Mouse (Mus musculus): Measurements from ENCODE around the gene Slc6a1.
"Not testable (repeated sequence)": the region's sequence is repeated elsewhere in the genome, so short reads cannot be mapped to it uniquely, and the experiment has no call there.

The Slc6a1 gene

DNA sequence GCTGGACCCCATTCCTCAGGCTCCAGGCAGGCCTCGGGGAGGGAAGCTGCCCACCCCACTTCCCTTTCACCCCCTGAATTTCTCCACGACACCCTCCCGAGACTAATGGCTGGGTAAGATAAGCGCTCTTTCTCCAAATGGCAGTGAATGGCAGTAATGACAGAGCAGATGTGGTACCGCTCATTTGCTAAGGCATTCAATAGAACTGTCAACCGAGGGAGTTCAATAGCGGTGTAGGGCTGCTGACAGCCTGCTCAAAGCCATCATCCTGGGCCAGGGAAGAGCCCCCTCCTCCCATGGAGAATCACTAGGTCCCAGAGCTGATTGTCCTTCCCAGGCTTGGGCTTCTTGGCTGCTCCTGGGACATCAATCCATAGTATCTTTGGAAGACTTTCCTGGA, 6.7 kb downstream of the Slc6a1 start:
- no peak for DNase-seq (ENCODE audit: low read depth in 2 of 2, low spot score in 2 of 2)

DNA sequence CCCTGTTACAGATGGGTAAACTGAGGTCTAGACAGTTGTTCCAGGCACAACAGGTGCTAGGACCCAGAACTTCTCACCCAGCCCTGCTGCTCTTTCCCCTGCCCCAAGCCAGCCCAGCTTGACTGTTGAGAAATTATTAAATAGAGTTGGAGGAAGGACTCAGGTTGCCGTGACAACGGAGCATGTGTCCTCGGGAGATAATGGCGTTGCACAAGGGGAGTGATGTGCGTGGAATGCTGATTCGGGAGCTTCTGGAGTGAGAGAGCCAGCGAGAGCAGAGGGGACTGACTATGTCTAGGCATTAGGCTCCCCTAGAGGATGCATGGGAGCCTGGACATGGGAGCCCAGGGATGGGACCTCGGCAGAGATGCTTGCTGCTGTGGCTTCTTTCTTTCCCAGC, 7.7 kb downstream of the Slc6a1 start:
- no peak for DNase-seq (ENCODE audit: low read depth in 2 of 2, low spot score in 2 of 2)

DNA sequence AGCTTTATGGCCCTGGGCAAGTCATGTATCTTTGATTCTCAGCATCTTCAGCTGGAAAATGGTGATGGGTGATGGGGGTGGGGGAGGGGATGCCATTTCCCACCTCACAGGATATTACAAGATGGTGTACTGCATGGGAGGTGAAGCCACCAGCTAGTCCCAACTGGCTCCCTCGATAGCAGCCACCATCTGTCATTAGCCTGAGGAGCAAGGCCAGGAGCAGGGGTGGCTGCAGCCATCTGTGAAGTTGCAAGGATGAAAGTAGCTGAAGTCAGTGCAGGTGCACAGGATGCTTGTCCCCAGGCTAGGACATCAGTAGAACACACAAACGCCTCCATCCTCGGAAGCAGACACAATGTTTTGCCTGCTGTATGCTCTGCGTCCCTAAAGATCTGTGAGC, 8.5 kb downstream of the Slc6a1 start:
- DNase-seq (ENCODE audit: low read depth in 2 of 2, low spot score in 2 of 2): no peak

DNA sequence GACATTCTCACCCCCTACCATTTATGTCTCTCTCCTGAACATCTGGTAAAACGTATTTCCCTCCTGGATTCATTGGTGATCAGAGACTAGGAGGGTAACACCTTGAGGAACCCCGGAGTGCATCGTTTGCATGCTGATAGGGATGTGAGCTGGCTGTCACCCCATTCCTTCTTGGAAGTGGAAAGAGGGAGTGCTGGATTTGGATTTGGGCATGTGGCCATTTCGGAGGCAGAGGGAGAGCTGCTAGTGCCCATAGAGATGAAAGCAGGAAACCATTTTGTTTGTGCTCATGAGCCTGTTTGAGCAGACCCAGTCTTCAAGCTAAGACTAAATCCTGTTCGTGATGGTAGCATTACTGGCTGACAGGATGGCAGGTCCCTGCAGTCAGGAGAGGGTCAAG, 9.0 kb downstream of the Slc6a1 start:
- no peak for DNase-seq (ENCODE audit: low read depth in 2 of 2, low spot score in 2 of 2)

DNA sequence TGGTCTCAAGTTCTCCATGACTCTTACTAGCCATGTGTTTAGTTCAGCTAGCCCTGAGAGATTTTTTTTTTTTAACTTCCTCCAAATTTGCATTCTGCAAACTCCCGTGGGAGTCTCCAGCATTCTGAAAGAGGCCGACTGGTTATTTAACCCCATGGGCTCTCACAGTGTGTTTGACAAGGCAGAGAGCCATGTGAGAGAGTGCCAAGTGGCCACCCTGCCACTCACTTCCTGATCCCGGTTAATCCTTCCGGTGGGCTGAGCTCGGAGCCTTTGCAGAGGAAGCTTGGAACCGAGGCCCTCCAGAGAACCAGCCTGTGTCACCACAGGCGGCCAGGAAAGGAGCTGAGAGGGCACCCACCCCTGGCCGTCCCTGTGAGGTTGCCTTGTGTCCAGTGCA, 11.1 kb downstream of the Slc6a1 start:
- no peak for DNase-seq (ENCODE audit: low read depth in 2 of 2, low spot score in 2 of 2)

DNA sequence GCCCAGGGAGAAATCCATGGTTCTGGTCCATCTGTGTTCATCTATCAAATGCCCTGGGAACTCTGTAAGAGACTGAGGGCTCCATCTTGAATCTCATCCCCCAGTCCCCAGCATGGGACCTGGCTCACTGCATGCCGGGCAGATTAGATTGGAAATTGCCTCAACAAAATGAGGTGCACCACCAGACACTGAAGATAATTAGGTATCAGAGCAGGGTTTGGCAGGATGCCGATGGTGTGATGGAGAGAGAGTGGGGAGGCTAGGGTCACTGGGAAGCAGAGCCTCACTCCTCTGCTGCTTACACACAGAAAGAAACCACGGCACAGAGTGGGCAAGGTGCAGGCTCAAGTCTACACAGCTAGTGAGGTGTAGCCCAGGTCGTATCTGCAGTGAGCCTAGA, 12.7 kb downstream of the Slc6a1 start:
- DNase-seq (ENCODE audit: low read depth in 2 of 2, low spot score in 2 of 2): no peak

DNA sequence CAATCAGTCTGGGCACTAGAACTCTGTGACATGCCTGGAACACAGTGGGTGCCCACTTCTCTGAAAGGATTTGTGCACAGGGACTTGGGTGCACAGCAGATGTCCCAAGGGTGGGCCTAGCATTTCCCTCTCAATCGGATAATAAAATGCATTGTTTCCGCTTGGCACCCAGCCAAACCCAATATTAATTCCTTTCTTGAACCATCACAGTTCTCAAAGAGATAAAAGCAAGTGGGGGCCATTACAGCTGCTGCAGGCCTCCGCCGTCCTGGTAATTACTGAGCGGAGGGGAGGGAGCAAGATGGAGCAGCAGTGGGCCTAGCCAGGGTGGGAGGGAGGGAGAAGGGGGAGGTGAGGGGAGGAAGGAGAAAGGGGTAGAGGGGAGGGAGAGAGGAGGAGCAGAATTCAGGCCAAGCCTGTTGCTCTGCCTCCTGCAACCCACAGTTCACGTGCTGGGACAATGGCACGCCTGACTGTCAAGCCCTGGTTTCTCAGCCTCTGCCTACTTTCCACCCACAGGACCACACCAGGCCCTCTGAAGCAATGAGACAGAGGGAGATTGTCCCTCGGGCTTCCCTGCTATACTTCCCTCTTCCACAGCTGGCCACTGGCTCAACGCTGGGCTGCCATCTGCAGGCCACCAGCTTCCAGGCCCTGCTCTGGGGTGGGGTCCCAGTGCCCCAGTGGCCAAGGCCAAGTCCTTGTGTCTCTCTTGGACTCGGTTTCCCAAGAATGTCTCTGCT, 15.0 kb downstream of the Slc6a1 start:
- DNase-seq (ENCODE audit: low read depth in 2 of 2, low spot score in 2 of 2): no peak

DNA sequence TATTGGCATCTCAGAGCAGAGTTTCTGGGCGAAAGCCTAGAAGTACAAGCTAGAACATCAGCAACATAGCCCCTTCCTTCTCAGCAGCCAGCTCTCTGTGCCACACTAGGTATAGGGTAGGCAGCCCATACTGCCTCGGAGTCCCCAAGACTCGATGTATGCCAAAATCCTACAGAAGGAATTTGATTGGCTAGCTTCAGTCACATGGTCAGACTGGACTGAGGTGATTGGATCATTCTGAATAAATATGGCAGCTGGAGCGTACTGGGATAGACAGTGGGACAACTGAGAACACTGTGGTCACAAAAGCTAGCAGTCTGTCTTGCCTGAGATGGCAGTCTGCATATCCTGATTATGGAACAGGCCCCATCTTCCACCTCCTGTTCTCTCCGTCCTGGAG, 17.3 kb downstream of the Slc6a1 start:
- no peak for DNase-seq (ENCODE audit: low read depth in 2 of 2, low spot score in 2 of 2)

DNA sequence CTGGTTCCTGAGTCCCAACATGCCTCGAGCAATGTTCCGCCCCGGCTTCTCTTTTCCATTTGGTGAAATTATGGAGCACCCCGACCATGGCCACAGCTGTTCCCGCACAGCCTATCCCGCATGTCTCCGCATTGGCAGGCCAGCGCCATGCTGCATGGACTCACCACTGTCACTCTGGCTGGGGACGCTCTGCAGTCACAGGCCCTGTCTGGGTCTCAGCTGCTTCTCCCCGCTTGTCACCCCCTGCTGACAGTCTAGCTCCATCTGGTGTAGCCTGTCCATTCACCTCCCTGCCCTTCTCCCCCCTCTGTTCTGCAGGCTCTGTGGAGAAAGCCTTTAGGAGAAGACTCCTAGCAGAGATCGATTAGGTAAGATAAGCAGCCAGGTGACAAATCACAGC, 18.3 kb downstream of the Slc6a1 start:
- no peak for DNase-seq (ENCODE audit: low read depth in 2 of 2, low spot score in 2 of 2)

DNA sequence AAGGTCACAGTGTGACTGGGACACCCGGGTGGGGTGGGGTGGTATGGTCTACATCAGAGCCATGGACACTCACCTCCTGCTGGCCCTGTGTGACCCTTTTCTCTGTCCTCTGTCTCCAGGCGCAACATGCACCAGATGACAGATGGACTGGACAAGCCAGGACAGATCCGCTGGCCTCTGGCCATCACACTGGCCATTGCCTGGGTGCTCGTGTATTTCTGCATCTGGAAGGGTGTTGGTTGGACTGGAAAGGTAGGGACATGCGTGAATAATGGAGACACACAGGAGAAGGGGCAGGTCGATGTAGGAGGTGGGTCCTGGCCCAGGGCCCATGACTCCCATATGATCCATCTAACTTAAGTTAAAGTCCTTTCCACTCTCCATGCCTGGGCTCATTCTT, 22.2 kb downstream of the Slc6a1 start:
- no peak for DNase-seq (ENCODE audit: low read depth in 2 of 2, low spot score in 2 of 2)

DNA sequence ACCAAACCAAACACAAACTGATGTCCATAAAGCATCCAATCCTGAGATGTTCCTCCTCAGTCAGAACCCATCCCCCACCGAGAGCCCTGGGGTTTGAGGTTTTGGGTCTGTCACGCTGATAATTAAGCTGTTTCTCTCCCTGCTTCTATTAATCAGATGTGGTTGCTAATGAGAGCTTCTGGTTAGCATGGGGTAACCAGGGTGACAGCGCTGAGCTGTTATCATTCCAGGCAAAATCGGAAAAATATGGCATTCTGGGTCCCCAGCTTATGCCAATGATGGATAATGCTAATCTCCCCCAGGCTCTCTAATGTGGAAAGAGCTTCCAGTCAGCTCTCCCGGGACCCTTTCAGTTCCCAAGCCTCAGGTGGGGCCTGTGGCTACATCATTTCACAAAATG, 38.1 kb downstream of the Slc6a1 start:
- no peak for DNase-seq (ENCODE audit: low read depth in 2 of 2, low spot score in 2 of 2)

DNA sequence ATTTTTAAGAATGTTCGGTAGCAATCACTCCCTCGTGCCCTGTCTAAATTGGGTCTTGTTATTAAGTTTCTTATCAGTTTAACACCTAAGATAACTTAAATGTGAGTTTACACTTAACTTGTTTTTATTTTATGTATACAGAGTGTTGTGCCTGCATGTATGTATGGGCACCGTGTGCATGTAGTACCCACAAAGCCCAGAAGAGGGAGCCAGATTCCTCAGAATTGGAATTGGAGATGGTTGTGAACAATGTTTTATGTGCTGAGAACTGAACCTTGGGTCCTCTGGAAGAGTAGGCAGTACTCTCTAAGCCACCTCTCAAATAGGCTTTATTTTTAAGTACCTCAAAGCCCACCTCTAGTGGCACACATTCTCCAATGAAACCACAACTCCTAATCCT, 38.7 kb downstream of the Slc6a1 start:
- no peak for DNase-seq (ENCODE audit: low read depth in 2 of 2, low spot score in 2 of 2)

DNA sequence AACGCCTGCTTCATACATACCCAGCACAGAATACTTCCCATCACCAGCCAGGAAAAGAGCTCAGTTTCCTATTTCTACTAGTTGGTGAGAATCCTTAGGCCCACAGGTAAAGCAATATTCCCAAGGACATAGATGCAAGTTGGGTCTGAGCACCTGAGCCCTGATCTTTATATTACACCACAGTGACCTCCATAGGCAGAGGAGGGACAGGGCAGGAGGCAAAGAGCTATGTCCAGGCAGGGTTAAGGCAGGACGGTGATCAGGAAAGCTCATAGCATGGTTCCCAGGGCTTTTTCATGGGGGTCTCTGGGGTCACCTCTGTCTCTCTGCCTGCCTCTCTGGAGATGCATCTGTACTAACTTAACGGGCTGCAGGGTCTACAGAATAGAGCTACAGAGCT, 40.5 kb downstream of the Slc6a1 start:
- DNase-seq (ENCODE audit: low read depth in 2 of 2, low spot score in 2 of 2): no peak

DNA sequence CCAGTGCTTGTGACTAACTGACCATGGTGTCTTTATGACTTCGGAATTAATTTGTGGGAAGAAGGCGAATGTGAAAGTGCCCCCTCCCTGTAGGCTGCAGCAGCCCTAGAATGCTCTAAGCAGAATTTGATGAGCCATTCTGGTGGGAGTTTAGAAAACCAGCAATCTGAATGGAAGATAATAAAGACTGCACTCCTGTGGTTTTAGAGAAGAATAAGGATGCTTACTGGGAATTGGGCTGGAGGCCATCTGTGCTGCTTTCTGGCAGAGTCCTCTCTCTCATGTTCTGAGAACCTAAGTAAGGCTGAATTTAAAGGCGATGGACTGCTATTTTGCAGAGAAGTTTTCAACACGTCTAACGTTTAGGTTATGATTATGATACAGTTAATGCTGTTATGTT, 42.4 kb downstream of the Slc6a1 start:
- DNase-seq (ENCODE audit: low read depth in 2 of 2, low spot score in 2 of 2): no peak

DNA sequence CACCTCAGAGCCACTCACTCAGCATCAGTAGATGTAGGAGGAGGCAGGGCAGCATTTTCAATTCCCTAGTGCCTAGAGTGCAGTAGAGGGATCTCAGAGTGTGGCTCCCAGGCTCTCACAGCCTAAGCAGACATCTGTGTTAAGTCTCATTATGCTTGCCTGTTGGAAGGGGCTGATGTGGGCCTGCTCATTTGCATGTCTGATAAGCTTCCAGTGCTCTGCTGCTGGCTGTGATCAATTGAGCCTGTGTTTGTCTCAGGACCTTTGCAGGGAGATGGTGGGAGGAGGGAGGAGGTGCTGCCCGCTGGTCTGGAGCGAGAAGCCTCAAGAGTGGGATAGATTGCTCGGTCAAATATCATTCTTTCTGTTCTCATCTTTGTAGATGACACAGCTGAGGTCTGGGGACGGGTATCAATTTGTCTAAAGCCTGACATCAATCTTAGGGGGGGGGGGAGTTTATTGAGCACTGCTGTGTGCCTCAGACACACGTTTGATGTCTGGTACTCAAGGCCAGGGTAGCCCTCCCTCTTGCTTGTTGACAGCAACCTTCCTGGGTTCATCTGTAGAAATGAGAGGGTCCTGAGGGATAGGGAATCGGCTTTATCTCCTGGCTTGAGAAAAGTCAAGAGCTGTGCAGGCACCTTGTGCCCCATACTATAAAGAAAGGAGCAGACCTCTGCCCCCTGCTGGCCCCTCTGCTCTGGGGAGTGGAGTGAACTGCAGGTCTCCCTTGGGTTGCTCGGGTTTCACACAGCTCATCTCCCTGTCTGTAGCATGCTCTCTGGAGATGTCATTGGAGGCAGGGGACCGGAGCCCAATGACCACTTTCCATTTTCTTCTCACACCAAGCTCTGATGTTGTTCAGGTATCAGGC, 47.4 kb downstream of the Slc6a1 start:
- no peak for DNase-seq (ENCODE audit: low read depth in 2 of 2, low spot score in 2 of 2)

DNA sequence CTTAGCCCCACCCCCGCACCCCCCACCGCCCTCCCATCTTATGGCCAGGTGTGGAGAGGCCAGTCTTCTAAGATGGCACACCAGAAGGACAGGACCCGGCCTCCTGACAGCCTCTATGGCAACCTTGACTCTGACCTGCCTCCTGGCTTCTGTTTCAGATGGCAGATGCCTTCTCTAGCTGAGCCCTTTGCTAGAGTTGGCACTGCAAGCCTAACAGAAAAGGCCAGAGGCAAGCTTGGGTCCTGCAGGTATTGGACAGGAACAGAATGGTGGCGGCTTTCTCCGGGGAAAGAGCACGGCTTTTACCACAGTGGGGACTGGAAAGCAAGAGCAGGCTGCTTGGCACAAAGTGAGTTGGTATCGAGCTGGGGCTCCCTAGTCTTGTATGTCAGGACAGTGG, 49.5 kb downstream of the Slc6a1 start:
- DNase-seq (ENCODE audit: low read depth in 2 of 2, low spot score in 2 of 2): no peak

DNA sequence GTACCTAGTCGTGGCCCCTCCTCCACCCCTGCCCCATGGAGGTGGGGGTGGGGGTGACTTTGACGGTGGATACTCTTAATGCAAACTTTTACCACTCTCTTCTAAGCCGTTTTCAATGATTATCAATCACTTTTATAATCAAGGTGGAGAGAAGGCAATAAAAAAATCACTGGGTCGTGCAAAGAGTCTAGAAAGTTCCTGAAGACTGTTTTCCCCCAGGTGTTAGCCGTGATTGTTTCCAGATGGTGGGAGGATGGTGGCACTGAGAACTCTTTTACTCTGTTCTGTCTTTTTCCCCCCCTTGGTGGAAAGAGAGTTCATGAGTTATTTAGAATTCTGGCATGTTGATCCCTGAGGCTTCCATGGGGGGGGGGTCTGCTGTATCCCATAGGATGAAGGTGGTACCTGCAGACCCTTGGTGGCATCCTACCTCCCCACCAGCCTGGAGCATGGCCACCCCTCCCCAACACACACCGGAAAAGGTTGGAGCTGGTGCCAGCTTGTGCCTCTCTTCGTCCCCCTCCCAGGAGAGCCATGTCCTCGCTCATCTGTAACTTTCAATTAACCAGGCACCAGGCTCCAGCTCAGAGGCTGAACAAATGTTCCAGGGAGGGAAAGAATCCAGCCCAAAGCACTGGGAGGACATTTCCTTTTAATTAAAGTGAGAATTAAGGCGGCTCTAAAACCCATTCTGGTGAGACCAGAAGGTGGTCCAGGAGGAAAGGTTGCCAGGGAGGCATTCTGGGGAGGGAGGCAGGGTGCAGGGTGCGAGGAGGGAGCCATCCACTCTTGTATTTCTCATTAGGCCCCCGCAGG, 53.9 kb downstream of the Slc6a1 start:
- DNase-seq (ENCODE audit: low read depth in 2 of 2, low spot score in 2 of 2): no peak

DNA sequence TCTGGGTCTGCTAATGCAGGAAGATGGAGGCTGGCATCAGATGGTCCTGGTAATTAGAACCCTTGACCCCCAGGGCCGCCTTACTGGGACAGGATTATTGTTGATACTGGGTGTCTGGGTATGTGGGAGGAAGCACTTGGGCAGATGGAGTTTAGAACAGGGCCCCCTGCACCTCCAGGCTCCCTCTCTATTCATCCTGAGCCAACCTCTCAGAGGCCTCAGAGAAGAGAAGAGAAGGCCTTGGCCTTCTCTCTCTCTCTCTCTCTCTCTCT, 54.4 kb downstream of the Slc6a1 start:
- DNase-seq (ENCODE audit: low read depth in 2 of 2, low spot score in 2 of 2): no peak

DNA sequence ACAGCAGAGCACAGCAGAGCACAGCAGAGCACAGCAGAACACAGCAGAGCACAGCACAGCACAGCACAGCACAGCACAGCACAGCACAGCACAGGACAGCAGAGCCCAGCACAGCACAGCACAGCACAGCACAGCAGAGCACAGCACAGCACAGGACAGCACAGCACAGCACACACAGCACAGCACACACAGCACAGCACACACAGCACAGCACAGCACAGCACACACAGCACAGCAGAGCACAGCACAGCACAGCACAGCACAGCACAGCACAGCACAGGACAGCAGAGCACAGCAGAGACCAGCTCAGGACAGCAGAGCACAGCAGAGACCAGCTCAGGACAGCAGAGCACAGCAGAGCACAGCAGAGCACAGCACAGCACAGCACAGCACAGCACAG, 58.9 kb downstream of the Slc6a1 start:
- not testable (repeated sequence) for DNase-seq (ENCODE audit: low read depth in 2 of 2, low spot score in 2 of 2)

DNA sequence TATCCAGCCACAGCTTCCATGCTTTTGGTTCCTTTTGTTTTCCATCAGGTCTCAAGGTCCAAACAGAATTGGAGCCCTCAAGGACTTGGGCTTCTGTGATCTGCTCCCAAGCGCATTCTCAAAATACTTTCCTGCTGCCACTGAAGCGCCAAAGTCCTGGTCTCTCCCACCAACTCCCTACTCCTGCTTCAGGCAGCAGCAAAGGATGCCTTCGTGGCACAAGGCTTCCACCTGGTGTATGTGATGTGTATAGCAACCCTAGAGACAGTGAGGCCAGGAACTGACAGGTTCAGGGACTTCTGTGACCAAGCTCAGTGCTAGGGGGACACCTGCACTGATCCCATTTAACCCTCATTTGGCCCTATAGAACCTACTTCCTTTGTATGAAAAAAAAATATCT, 61.3 kb downstream of the Slc6a1 start:
- DNase-seq (ENCODE audit: low read depth in 2 of 2, low spot score in 2 of 2): no peak

DNA sequence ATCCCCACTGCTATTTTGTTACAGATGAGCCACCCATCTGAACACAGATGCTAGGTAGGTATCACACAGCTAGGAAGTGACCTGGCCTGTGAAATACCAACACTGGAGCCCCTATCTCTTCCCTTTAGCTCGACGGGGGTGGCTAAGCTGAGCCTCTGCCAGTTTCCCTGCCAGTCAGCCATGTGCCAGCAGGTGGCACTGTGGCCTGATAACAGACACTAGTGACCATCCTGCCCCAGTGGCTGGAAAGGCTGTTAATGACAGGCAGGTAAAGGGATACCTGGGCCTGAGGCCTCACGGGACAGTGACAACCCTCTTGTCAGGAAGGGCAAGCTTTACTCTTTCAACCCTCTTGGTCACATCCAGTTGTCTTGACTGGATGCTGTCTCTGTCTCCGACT, 62.7 kb downstream of the Slc6a1 start:
- no peak for DNase-seq (ENCODE audit: low read depth in 2 of 2, low spot score in 2 of 2)
